Mouse (Mus musculus): ENCODE measurements around the gene Ly6g6c.

Gene Ly6g6c

GRCm38 (mm10) chr17:35064951-35065947 lies at the start of gene Ly6g6c:
Gene Ly6g6c (plus strand): TSS chr17:35065388.
- DNase-seq (ENCODE audit: low spot score in 2 of 2), result no peak

GRCm38 (mm10) chr17:35016376-35016775 lies 48.8 kb upstream of the Ly6g6c start, which contains the start of gene Vwa7:
Gene Vwa7 (plus strand): TSS chr17:35016579.
- no peak for DNase-seq (ENCODE audit: low spot score in 2 of 2)

DNA sequence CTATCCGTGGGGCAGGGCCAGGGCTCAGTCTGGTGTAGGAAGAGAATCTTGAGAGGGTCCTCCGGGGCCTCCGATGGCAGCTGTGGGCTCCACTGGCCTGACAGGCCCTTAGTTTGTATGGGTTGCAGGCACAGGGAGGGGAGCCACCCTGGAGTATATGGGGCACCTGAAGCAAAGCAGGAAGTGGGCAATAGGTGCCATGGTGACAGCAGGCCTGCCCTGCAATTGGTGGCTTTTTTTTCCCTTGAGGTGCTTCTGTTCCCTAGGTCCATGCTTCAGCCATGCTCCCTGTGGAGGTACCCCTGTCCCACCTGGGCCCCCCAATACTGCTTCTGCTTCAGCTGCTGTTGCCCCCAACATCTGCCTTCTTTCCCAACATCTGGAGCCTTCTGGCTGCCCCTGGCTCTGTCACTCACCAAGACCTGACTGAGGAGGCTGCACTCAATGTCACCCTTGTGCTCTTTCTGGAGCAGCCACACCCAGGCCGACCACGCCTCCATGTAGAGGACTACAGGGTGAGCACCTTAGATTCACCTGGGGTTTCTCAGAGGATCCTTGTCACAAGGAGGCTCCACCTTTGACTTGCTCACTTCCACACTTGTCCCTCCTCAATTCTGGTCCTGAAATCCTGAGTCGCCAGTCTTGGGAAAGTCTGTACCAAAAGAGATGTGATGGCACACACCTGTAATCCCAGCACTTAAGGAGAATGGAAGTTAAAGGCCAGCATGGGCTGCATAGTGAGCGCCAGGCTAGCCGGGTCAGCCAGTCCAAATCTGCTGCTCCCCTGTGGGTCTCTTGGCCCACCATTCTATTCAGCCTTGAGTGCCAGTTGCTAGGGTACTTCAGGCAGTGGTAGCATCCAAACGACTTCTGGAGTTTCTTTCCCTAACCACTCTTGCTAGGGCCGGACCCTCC lies 48.1 kb upstream of the Ly6g6c start:
- no peak for DNase-seq (ENCODE audit: low spot score in 2 of 2)

GRCm38 (mm10) chr17:35017706-35018030 lies 47.5 kb upstream of the Ly6g6c start:
- no peak for DNase-seq (ENCODE audit: low spot score in 2 of 2)

DNA sequence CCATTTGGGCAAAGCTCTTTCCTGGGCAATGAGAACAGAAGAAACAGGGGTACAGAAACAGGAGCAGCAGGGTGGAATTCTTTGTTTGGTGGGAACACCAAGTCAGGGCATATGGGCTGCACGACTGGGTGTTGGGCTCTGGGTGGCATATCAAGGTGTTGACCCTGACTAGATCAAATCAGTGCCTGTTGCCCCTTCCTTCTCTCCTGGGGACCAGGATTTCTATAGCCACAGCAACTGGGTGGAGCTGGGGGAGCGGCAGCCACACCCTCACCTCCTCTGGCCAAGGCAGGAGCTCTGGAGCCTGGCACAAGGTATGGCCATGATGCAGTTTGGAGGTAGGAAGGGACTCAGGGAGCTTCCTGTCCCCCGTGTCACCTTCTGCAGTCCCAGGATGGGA lies 47.0 kb upstream of the Ly6g6c start:
- no peak for DNase-seq (ENCODE audit: low spot score in 2 of 2)

GRCm38 (mm10) chr17:35019894-35020293 lies 45.3 kb upstream of the Ly6g6c start:
- DNase-seq (ENCODE audit: low spot score in 2 of 2), result no peak

DNA sequence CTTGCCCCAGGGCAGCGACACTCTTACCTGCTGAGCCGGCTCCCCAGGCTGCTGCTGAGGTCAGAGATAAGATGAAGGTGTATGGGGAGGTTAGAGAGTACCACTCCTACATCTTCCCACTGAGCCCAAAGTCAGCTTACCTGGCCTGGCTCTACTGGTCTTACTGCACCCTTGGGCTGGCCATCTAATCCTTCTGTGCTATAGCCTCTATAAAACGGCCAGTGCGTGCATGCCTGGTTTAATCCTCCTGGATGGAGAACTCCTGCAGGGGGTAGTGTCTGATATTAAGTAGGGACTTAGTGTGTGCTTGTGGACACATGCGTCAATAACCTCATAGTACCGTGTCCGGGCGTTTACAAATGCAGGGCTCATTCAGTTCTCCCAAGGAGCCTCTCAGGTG lies 44.6 kb upstream of the Ly6g6c start:
- no peak for DNase-seq (ENCODE audit: low spot score in 2 of 2)

GRCm38 (mm10) chr17:35021163-35021808 lies 43.9 kb upstream of the Ly6g6c start:
- peak; percentile 83 to 92 for DNase-seq (ENCODE audit: low spot score in 2 of 2)

GRCm38 (mm10) chr17:35021842-35022477 lies 43.2 kb upstream of the Ly6g6c start:
- DNase-seq (ENCODE audit: low spot score in 2 of 2), result no peak

DNA sequence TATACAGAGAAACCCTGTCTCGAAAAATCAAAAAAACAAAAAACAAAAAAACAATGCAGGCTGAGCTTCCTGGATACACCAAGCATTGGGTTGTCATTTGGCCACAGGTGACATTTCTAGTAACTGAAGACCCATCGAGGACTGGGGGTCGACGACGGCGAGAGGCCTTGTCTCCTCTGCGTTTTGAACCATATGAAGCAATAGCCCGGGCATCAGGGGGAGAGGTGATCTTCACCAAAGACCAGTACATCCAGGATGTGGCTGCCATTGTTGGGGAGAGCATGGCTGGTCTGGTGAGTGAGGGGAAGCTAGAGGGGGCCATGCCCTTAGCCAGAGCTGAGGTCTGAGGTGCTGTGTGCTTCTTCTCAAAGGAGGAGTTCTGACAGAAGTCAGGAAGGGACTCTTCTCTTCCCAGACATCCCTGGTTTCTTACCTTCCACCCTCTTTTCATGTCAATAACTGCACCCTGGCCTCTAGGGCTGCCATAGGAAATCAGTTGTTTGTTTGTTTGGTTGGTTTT lies 42.6 kb upstream of the Ly6g6c start:
- no peak for DNase-seq (ENCODE audit: low spot score in 2 of 2)

- no peak for DNase-seq (ENCODE audit: low spot score in 2 of 2)
Observed at GRCm38 (mm10) chr17:35023221-35023620, 42.0 kb upstream of the Ly6g6c start.

DNA sequence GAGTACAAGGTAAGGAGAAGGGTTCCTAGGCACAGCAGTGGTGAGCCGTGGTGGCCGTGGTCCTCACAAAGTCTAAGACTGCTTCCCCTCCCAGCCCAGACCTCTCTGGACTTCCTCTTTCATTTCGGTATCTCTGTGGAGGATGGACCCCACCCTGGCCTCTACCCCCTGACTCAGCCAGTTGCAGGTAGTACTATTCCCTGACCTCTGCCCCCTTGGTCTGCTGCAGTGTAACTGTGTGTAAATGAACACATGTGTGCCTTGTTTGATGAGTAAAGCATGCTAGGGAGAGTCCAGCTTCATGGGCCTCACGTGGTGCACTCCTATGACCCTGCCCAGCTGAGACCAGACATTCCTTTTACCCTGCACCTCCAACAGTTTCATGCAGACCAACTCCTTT lies 41.4 kb upstream of the Ly6g6c start:
- no peak for DNase-seq (ENCODE audit: low spot score in 2 of 2)

DNA sequence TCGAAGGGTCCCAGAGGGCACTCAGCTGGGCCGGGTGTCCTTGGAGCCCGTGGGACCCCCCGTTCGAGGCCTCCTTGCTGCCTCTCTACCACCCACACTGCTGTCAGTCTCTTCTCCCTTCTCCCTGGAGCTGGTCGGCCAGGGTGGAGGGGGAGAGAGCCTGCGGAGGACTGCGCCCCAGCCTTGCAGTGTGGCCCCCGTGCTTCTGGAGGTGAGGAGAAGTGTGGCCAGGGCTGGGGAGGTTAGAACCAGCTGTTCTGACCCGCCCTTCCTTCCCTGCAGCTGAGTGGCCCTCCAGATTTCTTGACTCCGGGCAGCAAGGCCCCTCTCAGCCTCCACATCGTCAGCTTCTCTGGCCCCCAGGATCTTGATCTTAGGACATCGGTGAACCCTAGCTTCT lies 40.9 kb upstream of the Ly6g6c start:
- DNase-seq (ENCODE audit: low spot score in 2 of 2), result no peak

- DNase-seq (ENCODE audit: low spot score in 2 of 2), result no peak
Observed at GRCm38 (mm10) chr17:35024691-35025488, 40.3 kb upstream of the Ly6g6c start.

DNA sequence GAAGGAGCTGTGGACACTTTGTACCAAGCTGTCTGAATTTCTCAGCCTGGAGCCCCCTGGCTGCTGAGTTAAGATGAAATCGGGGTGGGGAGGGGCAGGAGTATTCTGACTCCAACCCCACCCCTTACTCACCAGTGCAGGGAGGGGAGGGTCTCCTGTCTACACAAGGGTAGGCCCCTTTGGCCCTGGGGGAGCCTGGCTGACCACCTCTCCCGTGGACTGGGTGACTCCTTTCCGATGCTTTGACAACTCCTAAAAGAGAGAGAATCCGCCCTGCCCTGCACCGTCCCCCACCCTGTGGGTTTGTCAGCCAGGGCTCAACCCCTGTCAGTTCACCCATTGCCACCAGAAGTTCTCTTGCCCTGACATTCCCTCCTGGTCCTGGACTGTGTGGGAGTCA lies 39.0 kb upstream of the Ly6g6c start:
- DNase-seq (ENCODE audit: low spot score in 2 of 2), result no peak

- no peak for DNase-seq (ENCODE audit: low spot score in 2 of 2)
Observed at GRCm38 (mm10) chr17:35027277-35028068, 37.7 kb upstream of the Ly6g6c start, which contains the start of gene Sapcd1. Gene Sapcd1 (minus strand): TSS chr17:35028016.

- DNase-seq (ENCODE audit: low spot score in 2 of 2), result no peak
Observed at GRCm38 (mm10) chr17:35028315-35028714, 36.9 kb upstream of the Ly6g6c start.

GRCm38 (mm10) chr17:35029691-35030532 lies 35.3 kb upstream of the Ly6g6c start:
- DNase-seq (ENCODE audit: low spot score in 2 of 2), result no peak

GRCm38 (mm10) chr17:35031272-35031671 lies 33.9 kb upstream of the Ly6g6c start:
- no peak for DNase-seq (ENCODE audit: low spot score in 2 of 2)

Data from frontal cortex, postnatal 25 days (tissue).